Mouse (Mus musculus) cortical plate, adult 2 months (tissue): ENCODE measurements around the gene Epo.

Experiments
- CTCF ChIP-seq: fragments of 200-500 bp; IDR thresholded peaks from 2 replicates; pipeline ENCODE4 v1.5.1; 2011; ENCODE audit warnings: mild to moderate bottlenecking, control low read depth, low read length; ENCODE audit not compliant: insufficient read depth; ENCODE audit errors: extremely low read depth
- POLR2A ChIP-seq: fragments of 200-500 bp; IDR thresholded peaks from 2 replicates; pipeline ENCODE4 v1.6.1; 2011; ENCODE audit warnings: mild to moderate bottlenecking, low read length, control low read depth; ENCODE audit not compliant: insufficient read depth; ENCODE audit errors: extremely low read depth

- no peak for TF ChIP-seq CTCF
- no peak for TF ChIP-seq POLR2A
Observed at GRCm38 (mm10) chr5:137549840-137550239, 16.8 kb upstream of the Epo start.
